Mouse (Mus musculus): ENCODE measurements at regions not wholly inside any gene's neighbourhood (a gene's known extent, or its start where the extent isn't known, plus 50 kb on each side); places are given as distances from the start of the nearest gene placed in this dataset.
A peak's percentile ranks its signal among the peaks of the same experiment; 100 is the strongest.
"Not testable (repeated sequence)": the region's sequence is repeated elsewhere in the genome, so short reads cannot be mapped to it uniquely, and the experiment has no call there.

GRCm38 (mm10) chr8:26594369-26594920, 382.7 kb upstream of the Zfp703 start:
- DNase-seq (ENCODE audit: extremely low spot score, low read depth, low spot score): no peak

DNA sequence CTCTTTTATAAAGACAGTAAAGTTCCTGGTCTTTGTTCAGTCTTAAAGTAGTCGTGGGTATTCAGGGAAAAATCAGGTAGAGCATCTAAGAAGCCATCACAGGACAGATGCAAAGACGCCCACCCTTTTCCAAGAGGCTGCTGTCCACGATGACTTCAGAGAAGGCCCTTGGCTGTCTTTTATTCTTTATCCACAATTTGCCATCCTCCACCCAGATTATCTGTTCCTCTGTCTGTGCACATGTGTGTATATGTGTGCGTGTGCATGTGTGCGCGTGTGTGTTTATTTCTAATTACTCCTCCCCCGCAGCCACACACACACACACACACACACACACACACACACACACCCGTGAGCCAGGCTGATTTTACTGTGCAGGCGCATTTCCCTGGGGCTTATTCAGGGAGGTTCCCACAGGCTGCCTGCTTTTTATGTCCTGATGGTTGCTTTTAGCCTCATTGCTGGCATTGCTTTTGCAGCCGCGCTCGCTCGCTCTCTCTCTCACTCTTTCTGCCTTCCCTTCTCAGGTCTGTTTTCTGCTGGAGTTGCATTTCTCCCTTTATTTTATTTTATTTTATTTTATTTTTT, 381.6 kb upstream of the Zfp703 start:
- DNase-seq (ENCODE audit: extremely low spot score, low read depth, low spot score): no peak

DNA sequence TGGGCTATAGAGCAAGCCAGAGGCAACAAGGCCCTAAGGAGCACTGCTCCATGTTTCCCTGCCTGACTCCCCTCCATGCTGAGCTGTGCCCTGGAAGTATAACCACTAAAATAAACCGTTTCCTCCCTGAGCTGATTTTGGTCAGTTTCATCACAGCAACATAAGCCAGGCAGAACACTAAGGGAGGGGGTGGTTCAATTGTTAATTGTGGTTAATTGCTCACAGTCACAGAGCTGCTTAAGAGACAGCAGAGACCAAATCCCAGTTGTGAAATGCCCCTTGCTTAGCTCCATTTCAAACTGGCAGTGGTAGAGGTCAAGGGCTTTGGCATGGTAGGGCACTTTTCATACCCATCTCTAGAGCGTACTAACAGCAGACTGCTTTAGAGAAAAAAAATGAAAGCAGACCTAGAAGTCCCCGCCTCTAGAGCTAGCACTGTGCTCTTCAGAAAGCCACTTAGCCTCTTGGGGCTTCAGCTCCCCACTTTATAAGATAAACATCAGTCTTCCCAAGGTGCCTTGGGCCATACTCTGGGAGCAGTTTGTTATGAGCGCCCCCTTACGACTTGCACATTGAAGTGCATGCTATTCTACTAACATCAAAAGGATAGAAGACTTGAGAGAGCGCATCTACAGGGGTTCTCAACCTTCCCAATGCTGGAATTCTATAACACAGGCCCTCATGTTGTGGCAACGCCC, 380.3 kb upstream of the Zfp703 start:
- DNase-seq (ENCODE audit: extremely low spot score, low read depth, low spot score): no peak

- no peak for DNase-seq (ENCODE audit: extremely low spot score, low read depth, low spot score)
These were observed 378.6 kb upstream of the Zfp703 start for GRCm38 (mm10) chr8:26598520-26598919.

DNA sequence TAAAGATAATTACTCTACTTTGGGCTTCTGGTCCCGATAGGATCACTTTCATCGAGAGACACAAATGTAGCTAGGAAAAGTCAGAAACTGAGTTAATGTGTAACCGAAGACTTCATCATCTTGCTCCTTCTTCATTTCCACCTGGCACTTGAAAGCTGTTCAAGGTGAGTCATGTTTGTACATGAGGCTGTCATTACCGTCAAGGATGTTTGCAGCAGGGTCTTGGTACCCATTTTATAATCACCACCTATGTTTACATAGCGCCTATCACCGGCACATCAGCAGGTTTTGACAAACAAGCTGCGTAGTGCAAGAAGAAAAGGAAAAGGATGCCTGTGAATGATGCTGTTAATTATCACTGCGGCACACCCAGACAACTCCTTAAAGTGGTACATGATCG, 377.0 kb upstream of the Zfp703 start:
- DNase-seq (ENCODE audit: extremely low spot score, low read depth, low spot score): no peak

- DNase-seq (ENCODE audit: extremely low spot score, low read depth, low spot score): no peak
These were observed 369.1 kb upstream of the Zfp703 start for GRCm38 (mm10) chr8:26608001-26608400.

DNA sequence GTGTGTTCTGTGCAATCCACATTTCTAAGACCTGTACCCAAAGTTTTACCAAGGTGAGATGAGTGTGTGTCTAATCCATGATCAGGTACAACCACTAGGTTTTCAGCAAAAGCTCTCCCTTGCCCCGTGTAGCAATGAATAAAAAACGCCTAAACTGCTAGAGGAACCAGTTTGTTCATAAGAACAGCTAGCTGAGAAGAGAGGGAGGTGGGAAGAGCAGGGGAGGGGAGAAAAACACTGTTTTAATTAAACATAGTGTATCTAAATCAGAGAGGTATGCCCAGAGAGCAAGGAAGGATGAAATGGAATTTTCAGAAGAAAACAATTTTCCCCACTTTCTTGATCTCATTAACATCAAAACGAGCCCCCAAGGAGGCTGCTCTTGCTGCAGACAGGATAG, 368.5 kb upstream of the Zfp703 start:
- DNase-seq (ENCODE audit: extremely low spot score, low read depth, low spot score): no peak

DNA sequence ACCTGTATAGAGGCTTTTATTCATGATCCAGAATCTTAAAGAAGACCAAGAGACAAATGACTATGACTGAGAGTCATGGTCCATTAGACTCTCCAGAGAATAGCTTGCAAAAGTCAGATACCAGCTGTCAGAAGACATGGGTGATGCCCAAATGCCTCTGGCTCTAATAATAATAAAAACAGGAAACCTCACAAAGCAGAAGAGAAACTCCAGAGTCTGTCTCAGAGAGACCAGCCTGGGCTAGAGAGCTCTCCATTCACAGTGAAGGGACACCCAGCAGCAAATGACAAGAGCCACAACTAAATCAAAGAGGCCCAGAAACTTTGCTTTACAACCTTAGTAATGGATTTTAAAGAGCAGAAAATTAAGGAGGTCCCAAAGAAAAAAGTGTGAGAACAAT, 365.0 kb upstream of the Zfp703 start:
- no peak for DNase-seq (ENCODE audit: extremely low spot score, low read depth, low spot score)

DNA sequence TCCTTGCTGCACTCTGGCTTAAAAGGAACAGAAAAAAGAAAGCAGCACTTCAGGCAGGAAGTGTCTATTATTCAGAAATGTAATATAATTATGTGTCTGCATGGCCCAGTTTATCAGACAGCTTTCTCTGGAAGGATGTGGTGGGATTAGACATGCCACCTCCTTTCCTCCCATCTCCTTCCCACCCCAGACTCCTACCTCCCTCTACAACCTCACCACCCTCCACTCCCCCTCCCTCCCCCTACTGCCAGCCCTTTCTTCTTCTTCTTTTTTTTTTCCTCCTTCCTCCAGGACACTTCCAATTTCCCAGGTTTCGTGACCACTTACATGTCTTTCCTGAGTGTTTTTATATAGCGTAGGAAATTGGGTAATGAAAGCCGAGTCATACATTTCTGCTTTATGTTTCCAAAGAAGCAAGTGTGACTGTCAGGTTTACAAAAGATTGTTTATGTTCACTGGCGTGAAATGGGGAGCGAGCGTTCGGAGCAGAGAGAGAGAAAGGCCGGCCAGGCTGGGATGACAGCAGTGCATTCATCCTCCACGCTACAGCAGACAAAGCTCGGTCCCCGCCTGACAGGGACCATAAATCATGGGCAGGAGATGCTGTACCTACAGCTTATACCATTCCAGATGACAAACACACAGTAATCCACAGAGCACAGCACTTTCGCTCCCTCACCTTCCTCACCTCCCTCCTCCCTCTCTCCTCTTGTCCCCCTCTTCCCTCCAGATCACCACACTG, 354.6 kb upstream of the Zfp703 start:
- no peak for DNase-seq (ENCODE audit: extremely low spot score, low read depth, low spot score)

DNA sequence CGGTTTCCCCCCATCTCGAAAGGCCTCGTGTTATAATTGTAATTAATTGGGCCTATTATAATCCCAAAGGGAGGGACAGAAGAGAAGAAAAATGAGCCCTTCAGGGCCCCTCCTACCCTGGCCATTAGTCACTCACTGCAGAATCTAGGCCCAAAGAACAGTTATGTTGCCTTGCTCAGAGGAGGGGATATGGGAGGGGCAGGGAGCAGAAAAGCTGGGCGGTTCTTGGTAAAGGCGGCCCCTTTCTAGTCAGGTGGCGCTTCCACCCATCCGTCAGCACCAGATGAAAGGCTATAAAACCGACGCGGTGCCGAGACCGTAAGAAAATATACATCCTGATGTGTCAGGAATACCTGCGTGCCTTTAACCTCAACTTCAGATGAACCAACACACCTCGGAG, 350.9 kb upstream of the Zfp703 start:
- DNase-seq (ENCODE audit: extremely low spot score, low read depth, low spot score): no peak

DNA sequence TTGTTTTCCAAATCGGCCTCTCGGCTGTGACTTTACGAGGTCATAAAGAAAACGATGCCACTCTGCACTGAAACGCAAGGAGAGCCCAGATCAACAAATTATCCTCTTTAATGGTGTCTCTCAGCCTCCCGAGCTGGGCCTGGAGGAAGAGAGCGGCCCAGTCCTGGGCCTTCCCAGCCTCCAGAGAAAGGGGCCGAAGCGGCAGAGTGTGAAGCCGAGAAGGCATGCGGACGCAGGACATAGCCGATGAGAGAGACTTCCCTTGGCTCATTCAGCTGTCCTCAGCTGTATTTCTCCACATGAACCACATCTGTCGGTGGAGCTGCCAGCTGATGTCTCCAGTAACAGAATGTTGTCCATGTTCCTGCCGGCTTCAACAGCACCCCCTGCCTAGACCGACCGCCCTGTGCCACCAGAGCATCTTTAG, 350.5 kb upstream of the Zfp703 start:
- DNase-seq (ENCODE audit: extremely low spot score, low read depth, low spot score): no peak

GRCm38 (mm10) chr8:26627191-26627891, 349.8 kb upstream of the Zfp703 start:
- no peak for DNase-seq (ENCODE audit: extremely low spot score, low read depth, low spot score)

GRCm38 (mm10) chr8:26630544-26630943, 346.6 kb upstream of the Zfp703 start:
- no peak for DNase-seq (ENCODE audit: extremely low spot score, low read depth, low spot score)

- DNase-seq (ENCODE audit: extremely low spot score, low read depth, low spot score): no peak
These were observed 341.4 kb upstream of the Zfp703 start for GRCm38 (mm10) chr8:26635701-26636100.

DNA sequence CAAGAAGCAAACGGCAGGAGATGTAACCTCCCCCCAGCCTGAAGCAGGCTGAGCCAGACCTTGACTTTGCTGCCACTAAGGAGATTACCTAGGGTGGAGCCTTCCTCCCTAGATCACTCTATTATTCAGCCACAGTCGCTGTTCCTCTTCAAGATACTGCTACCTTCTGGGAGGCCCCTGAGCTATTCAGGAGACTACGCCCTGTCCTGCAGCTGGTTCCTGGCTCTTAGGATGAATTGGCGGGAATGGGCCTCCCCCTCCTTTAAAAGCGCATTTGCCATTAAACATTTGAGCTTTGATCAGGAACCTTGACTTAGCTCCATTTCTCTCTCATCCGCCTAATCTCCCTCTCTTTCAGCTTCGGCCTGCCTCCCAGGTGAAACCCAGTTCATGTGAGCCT, 331.8 kb upstream of the Zfp703 start:
- not testable (repeated sequence) for DNase-seq (ENCODE audit: extremely low spot score, low read depth, low spot score)

DNA sequence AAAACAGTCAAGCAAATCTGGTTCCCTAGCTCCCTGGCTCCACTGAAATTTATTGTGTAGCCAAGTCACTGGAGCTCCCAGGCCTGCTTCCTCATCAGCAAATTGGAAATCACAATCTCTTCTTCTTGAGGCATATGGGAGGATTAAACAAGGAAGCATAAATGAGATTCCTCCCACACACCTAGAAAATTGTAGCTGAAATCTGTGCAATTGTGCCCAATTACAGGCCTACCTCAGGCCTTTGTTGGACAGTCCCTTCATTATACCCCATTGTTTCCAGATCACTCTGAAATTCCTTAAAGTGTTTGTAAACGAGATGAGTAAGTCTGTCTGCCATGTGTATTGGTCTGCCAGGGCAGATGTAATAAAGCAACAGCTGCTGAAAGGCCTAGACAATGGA, 326.8 kb upstream of the Zfp703 start:
- no peak for DNase-seq (ENCODE audit: extremely low spot score, low read depth, low spot score)

- DNase-seq (ENCODE audit: extremely low spot score, low read depth, low spot score): peak; percentile 61
These were observed 321.2 kb upstream of the Zfp703 start for GRCm38 (mm10) chr8:26655897-26656296.

DNA sequence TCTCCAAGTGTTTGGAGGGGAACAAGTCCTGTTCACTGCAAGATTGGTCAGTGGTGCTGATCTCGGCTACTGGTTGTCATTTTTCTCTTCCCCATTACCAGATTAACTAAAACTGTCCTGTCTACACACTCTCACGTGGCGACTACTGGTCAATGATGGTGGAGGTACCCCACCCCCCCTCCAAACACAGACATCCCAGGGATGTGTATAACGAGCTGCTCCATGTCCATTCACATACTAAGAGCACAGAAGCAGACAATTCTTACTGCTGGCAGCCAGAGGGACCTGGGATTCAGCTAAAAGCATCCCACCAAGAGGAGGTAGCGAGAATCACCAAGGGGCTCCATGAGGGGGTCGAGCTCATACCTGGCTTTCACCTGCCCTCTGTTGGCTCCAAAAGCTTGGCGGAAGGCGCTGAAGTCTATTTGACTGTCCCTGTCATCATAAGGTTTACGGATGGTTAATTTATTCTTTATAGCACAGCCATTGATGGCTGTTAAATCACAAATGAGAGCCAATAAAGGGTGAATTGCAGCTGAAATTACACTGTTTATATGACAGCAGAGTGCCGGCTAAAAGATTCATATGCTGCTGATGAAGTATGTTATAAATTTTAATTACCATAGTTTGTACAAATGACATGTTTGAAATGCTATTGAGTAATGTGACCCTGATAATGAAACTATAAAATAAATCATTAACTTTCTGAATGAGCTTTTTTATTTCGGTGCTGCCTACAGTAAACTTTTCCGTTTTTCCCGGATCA, 320.6 kb upstream of the Zfp703 start:
- DNase-seq (ENCODE audit: extremely low spot score, low read depth, low spot score): no peak

DNA sequence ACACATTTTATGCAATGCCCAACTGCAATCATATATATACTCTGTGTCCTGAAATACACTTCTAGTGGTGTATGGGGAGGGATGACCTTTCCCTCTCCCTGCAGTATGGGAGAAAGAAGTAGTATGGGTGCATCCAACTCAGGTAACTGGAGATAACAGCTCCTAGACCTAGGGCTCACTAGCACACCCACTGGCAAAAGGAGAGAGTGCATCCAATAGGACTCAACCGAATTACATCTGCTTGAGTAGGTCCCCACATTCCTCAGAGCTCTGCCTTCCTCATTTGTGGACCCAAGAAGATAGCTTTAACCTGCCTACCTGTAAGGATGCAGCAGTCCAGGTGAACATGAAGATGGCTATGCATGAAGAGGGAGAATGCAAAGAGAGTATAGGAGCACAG, 317.7 kb upstream of the Zfp703 start:
- DNase-seq (ENCODE audit: extremely low spot score, low read depth, low spot score): no peak

DNA sequence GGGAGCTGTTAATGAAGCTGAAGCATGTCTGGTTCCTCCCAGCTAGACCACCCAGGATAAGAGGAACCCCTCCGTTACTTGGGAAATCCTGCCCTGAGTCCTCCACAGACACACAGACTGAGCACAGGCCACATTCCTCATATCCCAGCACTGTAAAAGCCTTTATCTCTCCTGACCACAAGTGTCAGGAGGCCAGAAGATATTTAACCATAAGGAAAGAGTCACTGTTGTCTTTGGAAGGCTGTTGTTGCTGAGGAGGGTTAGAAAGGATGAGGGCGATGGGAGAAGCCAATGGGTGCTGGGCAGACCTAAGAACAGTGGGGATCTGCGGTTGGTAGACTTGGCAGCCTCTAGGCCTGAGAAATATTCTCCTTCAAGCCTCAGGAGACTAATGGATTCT, 307.6 kb upstream of the Zfp703 start:
- no peak for DNase-seq (ENCODE audit: extremely low spot score, low read depth, low spot score)
